Mouse (Mus musculus): Measurements from ENCODE around the gene Olfr358. TPM values are rescaled to one million over a fixed set of nuclear protein-coding genes. Genes with fewer than 3 reads are reported as not detected.

The Olfr358 gene
- polyA plus RNA-seq (2017; shearing (Covaris generic)): not detected

DNA sequence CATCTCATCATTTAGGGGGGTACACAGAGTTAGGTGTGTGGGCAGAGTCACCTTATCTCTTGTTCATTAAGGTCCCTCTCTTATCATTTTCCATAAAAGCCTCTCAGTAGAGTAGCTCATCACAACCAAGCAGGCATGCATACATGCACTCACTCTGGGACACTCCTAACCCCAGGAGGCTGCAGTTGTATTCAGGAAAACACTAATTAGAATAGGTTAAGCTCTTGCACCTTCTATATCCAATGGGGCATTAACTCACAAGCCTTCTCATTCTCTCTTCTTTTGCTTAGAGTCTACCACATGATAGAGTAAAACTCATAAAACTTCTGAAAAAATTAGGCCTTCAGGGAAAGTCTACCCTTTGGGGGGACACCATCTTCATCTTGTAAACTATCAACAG, at the start of gene Olfr358:
Gene Olfr358 (minus strand): TSS at position 101 of the 400 bp plus-strand sequence.
- no peak for ATAC-seq

DNA sequence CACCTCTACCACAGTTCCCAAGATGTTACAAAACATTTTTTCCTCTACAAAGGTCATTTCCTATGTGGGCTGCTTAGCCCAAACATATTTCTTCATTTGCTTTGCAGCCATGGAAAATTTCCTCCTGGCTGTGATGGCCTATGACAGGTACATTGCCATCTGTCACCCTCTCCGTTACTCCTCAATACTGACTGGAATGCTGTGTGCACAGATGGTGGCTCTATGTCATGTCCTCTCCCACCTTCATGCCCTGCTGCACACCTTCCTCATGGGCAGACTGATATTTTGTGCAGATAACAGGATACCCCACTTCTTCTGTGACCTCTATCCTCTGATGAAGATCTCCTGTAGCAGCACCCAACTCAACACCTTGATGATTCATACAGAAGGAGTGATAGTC, 12.1 kb downstream of the Olfr358 start:
- ATAC-seq: no peak

DNA sequence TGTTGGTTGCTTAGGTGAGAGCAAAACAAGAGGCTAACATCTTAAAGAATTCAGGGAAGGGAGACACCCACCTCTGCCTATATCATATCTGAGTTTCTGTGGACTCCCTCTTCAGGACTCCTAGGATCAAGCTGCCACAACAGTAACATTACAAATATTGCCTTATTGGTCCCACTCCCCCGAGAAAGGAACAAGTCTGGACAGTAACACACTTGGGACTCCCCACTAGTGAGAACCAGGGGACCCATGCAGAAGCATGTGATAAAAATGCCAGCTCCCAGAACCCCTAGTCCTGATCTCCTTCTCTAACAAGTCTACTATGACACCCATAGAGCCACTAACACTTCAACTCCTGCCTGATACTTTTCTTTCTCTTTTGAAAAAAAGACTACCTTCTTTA, 15.6 kb downstream of the Olfr358 start, which contains the start of gene Olfr357:
Gene Olfr357 (plus strand): TSS at position 301 of the 400 bp plus-strand sequence.
- no peak for ATAC-seq

Other genes starting within 250 kb of the Olfr358 start
- not detected for gene Olfr348, start 225.1 kb downstream of the Olfr358 start, polyA plus RNA-seq (2017; shearing (Covaris generic))
- gene Olfr50, start 218.8 kb downstream of the Olfr358 start, polyA plus RNA-seq (2017; shearing (Covaris generic)): not detected
- not detected for gene Olfr3, start 192.3 kb downstream of the Olfr358 start, polyA plus RNA-seq (2017; shearing (Covaris generic))
- gene Olfr350, start 163.0 kb downstream of the Olfr358 start, polyA plus RNA-seq (2017; shearing (Covaris generic)): not detected
- not detected for gene Olfr351, start 146.7 kb downstream of the Olfr358 start, polyA plus RNA-seq (2017; shearing (Covaris generic))
- gene Olfr352, start 140.9 kb downstream of the Olfr358 start, polyA plus RNA-seq (2017; shearing (Covaris generic)): not detected
- gene Olfr353, start 116.4 kb downstream of the Olfr358 start, polyA plus RNA-seq (2017; shearing (Covaris generic)): not detected
- gene Olfr354, start 103.7 kb downstream of the Olfr358 start, polyA plus RNA-seq (2017; shearing (Covaris generic)): not detected
- under 1 TPM in 1 of 2 experiments, not detected in 1; 0.15 TPM for gene Olfr355, start 80.4 kb downstream of the Olfr358 start, polyA plus RNA-seq (2017; shearing (Covaris generic))
- gene Olfr356, start 72.2 kb downstream of the Olfr358 start, polyA plus RNA-seq (2017; shearing (Covaris generic)): not detected
- gene Olfr357, start 15.5 kb downstream of the Olfr358 start, polyA plus RNA-seq (2017; shearing (Covaris generic)): not detected
- gene Olfr360, start 56.4 kb upstream of the Olfr358 start, polyA plus RNA-seq (2017; shearing (Covaris generic)): not detected
- not detected for gene Olfr361, start 80.0 kb upstream of the Olfr358 start, polyA plus RNA-seq (2017; shearing (Covaris generic))
- gene Olfr362, start 108.6 kb upstream of the Olfr358 start, polyA plus RNA-seq (2017; shearing (Covaris generic)): not detected
- gene Olfr364-ps1, start 130.0 kb upstream of the Olfr358 start, polyA plus RNA-seq (2017; shearing (Covaris generic)): under 1 TPM in 1 of 2 experiments, not detected in 1; 0.12 TPM
- gene Olfr365, start 178.9 kb upstream of the Olfr358 start, polyA plus RNA-seq (2017; shearing (Covaris generic)): not detected
- not detected for gene Olfr366, start 202.2 kb upstream of the Olfr358 start, polyA plus RNA-seq (2017; shearing (Covaris generic))